Mouse (Mus musculus) hindbrain, embryonic 10.5 days (tissue): Measurements from ENCODE around the gene Scn8a. TPM values are rescaled to one million over a fixed set of nuclear protein-coding genes. Genes with fewer than 3 reads are reported as not detected.
A peak's percentile ranks its signal among the peaks of the same experiment; 100 is the strongest.

Experiments used
- DNase-seq: peaks from one replicate; pipeline ENCODE4 v3.0.0-alpha.2; 2017; ENCODE audit warnings: low spot score
- H3K27ac ChIP-seq: fragments of 300-500 bp; sonication (generic); 2 replicates; pipeline ENCODE4 v1.5.1; 2016; ENCODE audit warnings: mild to moderate bottlenecking, moderate library complexity
- H3K27me3 ChIP-seq: fragments of 300-500 bp; sonication (generic); 2 replicates; pipeline ENCODE4 v1.6.1; 2016; ENCODE audit warnings: mild to moderate bottlenecking; ENCODE audit not compliant: poor library complexity, insufficient read depth, severe bottlenecking
- H3K36me3 ChIP-seq: fragments of 300-500 bp; sonication (generic); 2 replicates; pipeline ENCODE4 v1.6.1; 2016; ENCODE audit warnings: mild to moderate bottlenecking, moderate library complexity
- H3K4me1 ChIP-seq: fragments of 300-500 bp; sonication (generic); replicated peaks from 2 replicates; pipeline ENCODE4 v1.6.1; 2016; ENCODE audit warnings: mild to moderate bottlenecking
- H3K4me3 ChIP-seq: fragments of 300-500 bp; sonication (generic); 2 replicates; pipeline ENCODE4 v1.5.1; 2016; ENCODE audit warnings: mild to moderate bottlenecking, moderate library complexity
- H3K9me3 ChIP-seq: fragments of 300-500 bp; sonication (generic); 2 replicates; pipeline ENCODE4 v1.6.1; 2016; ENCODE audit warnings: mild to moderate bottlenecking, moderate library complexity
- WGBS: fragments of 180-500 bp; shearing (Covaris S2); methylation state at CpG from one replicate; pipeline ENCODE4 v1.1.7; 2016; 5-methylcytosine and 5-hydroxymethylcytosine counted together
- polyA plus RNA-seq: library from polyadenylated mRNA; unstranded; fragments of >200 nt; fragmentation: Nextera tagmentation; extraction: Ambion mirVana; gene quantifications from 2 replicates; pipeline ENCODE4 v1.2.1, GENCODE M21; 2016

Gene Scn8a
- polyA plus RNA-seq, 1 experiment from 2014 or later, result 15.2 TPM

- Histone ChIP-seq H3K27ac (peak overlapping the region; percentile 89), H3K36me3 (peaks cover 30% of the 10 kb centered on the region), H3K4me1 (peaks cover 100% of the 10 kb centered on the region), H3K27me3 (no peaks in the 10 kb centered on the region), H3K9me3 (no peaks in the 10 kb centered on the region), H3K4me3 (peak overlapping the region; percentile 22)
- DNase-seq, result no peak
- WGBS, result 49% methylated on average over 9 of the region's 9 CpGs
Observed at GRCm38 (mm10) chr15:101069641-101070190, 200.1 kb downstream of the Scn8a start.

- H3K4me1 ChIP-seq, result peaks cover 100% of the 10 kb centered on the region
- H3K36me3 ChIP-seq, result peaks cover 30% of the 10 kb centered on the region
- H3K27ac ChIP-seq, result peak overlapping the region; percentile 89
- H3K4me3 ChIP-seq, result no peak overlapping the region
- 36% methylated on average over 5 of the region's 5 CpGs for WGBS
- H3K9me3 ChIP-seq, result no peaks in the 10 kb centered on the region
- no peak for DNase-seq
- no peaks in the 10 kb centered on the region for H3K27me3 ChIP-seq
Observed at GRCm38 (mm10) chr15:101070762-101071161, 201.1 kb downstream of the Scn8a start.

DNA sequence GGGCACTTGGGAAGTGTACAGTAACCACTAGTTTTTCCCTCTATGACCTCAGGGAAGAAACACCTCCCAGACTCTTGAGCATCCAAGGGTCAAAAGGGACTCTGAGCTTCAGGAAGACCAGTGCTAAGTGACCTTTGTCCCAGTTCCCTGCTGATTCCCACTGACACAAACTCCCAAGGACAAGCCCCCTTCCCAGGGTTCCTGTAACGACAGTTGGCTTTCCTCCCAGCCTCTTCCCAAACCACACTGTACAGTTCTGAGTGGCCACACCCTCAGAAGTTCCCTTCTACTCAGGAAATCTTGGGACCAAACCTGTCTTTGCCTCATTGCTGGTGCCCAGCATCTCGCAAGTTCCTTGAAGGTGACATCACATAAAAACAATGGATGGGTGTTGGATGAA is 203.1 kb downstream of the Scn8a start:
- Histone ChIP-seq H3K4me1 (peaks cover 96% of the 10 kb centered on the region), H3K9me3 (no peaks in the 10 kb centered on the region), H3K27ac (no peak overlapping the region), H3K4me3 (no peak overlapping the region), H3K36me3 (peaks cover 28% of the 10 kb centered on the region), H3K27me3 (no peaks in the 10 kb centered on the region)
- 52% methylated on average over 2 of the region's 2 CpGs for WGBS
- no peak for DNase-seq

DNA sequence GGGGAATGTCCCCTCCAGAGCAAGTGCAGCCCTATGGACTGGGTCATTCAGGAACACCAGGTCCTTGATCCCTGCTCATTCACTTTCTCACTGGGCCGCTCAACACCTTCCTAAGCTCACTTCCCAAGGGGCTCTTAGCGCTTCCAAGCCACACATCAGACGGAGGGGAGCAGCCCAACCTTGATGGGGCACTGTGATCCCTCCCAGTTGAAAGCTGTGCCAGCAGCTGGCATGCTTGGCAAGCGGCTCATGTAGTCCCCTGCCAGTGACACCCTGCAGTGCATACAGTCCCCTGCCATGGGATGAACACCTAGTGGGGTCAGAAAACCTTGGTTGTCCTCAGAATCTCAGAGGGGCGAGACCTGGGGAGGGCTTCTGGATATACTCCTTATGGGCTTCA is 204.4 kb downstream of the Scn8a start:
- DNase-seq, result no peak
- H3K27me3 ChIP-seq, result no peaks in the 10 kb centered on the region
- WGBS, result 83% methylated on average over 5 of the region's 5 CpGs
- peaks cover 90% of the 10 kb centered on the region for H3K4me1 ChIP-seq
- no peaks in the 10 kb centered on the region for H3K9me3 ChIP-seq
- H3K4me3 ChIP-seq, result peak overlapping the region; percentile 5; the same call in 1 of the 2 replicates
- peaks cover 23% of the 10 kb centered on the region for H3K36me3 ChIP-seq
- H3K27ac ChIP-seq, result peak overlapping the region; percentile 54; the same call in 1 of the 2 replicates

DNA sequence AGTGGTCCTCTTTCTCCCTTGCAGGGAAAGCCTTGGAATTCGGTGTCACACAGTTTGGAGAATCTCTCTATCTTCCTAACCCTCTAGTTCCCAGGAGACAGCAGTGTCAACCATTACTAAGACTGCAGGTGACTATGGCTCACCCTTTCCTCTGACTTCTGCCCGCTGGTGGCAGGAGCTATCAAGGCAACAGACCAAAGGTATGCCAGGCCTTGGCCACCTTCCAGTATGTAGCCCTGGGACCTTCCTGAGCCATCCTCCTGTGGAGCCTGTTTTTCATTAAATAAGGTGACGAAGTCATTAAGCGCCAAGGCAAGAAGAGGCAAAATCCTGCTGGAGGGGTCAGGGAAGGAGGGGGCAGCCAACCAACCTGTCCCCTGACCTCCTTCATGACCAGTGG is 205.5 kb downstream of the Scn8a start:
- no peak for DNase-seq
- Histone ChIP-seq H3K27me3 (no peaks in the 10 kb centered on the region), H3K36me3 (peaks cover 23% of the 10 kb centered on the region), H3K9me3 (no peaks in the 10 kb centered on the region), H3K27ac (peak overlapping the region; percentile 97), H3K4me1 (peaks cover 90% of the 10 kb centered on the region), H3K4me3 (peak overlapping the region; percentile 95)
- WGBS, result 61% methylated on average over 4 of the region's 4 CpGs

DNA sequence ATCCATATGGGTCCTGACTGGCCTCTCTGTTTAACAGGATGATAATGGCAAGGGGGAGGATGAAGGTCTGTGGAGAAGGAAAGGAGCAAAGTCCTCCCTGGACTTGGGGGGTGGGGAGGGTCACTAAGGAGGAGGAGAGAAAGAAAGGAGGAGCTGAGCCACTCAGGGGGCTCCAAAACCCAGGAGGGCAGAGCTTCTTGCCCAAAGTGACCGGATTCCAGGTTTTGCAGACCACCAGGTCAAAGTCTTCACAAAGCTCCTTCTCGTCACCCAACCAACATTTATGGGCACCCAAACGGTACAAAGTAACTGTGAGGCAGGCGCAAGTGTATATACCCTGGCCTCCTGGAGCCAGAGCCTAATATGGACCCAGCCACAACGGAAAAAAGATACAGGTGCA is 206.0 kb downstream of the Scn8a start:
- 14% methylated on average over 5 of the region's 5 CpGs for WGBS
- no peaks in the 10 kb centered on the region for H3K27me3 ChIP-seq
- peaks cover 90% of the 10 kb centered on the region for H3K4me1 ChIP-seq
- H3K4me3 ChIP-seq, result peak overlapping the region; percentile 95
- peaks cover 23% of the 10 kb centered on the region for H3K36me3 ChIP-seq
- peak overlapping the region; percentile 97 for H3K27ac ChIP-seq
- no peak for DNase-seq
- H3K9me3 ChIP-seq, result no peaks in the 10 kb centered on the region

DNA sequence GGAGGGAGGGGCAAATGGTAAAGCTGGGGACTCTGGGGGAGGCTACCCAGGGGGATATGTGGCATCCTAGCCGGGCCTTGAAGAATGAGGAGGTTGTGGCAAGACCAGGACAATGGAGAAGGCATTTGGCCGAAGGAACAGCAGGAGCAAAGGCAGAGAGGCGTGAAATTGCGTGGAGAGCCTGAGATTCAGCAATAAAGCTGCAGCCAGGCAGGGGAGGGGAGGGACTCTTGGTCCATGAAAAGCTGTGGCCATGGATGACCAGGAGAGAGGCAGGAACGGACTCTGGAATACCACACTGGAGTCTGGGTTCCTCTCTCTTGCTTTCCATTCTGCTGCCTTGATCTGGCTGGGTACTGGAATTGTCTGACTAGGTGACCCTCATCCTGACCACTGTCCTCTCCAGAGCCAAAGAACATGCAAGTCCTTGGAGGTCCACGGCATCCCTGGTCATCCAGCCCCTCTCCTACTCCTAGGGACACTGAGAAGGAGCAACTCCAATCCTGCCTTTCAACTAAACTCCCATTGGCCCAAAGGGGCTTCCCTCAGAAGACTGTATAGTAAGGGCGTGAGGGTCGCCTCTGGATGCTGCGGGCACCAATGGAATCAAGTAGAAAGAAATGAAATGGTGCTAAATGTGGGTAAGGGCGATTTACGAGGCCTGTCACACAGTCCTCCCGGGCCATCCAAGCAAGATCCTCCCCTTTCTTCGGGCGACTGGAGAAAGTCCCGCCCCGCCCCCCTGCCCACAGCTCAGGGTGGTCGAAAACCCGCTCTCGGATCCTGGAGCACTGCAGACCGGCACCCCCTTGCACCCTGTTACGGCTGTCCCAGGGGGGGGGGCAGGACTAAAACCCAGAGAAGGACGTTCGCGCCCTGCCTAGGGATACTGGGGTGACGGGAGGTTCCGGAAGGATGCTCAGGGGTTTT is 206.7 kb downstream of the Scn8a start:
- no peaks in the 10 kb centered on the region for H3K27me3 ChIP-seq
- WGBS, result 2% methylated on average over 26 of the region's 26 CpGs
- peak overlapping the region; percentile 97 for H3K27ac ChIP-seq
- peaks cover 90% of the 10 kb centered on the region for H3K4me1 ChIP-seq
- H3K4me3 ChIP-seq, result peak overlapping the region; percentile 95
- DNase-seq, result peak; percentile 77
- H3K36me3 ChIP-seq, result peaks cover 23% of the 10 kb centered on the region
- no peaks in the 10 kb centered on the region for H3K9me3 ChIP-seq

DNA sequence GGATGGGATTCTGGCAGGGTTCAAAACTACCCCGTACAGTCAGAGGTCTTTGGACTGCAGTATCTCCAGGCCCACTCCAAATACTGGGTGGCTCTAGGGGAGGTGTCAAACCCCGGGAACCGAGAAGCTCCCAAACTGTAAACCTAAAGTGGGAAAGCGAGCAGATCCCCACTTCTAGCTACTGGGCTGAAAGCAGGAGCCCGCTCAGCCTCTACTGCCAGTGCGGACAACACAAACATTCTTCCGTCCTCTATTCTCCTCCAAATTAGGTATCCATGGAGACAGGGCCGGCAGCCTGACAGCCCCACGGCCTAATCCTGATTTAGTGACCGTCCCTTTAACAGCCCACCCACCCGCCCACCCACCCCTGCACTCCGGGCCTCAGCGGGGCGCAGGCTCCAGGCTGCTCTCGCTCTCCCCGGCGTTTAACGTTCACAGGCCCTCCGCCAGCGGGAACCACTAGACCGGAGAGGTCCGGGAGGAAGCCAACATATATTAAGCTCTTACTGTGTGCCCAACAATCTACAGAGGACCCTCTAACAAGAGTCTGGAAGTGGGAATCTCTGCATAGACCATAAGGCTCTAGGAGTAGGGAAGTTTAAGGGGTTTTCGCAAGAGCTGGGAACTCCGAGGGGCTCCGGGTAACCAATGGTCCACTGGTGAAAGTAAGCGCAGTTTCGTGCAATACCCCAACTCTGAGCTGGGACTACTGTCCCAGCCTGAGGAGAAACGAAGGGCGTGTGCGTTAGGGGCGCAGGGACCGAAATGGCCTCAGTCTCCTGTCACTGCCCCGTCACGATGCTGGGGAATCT is 207.5 kb downstream of the Scn8a start:
- Histone ChIP-seq H3K27ac (peak overlapping the region; percentile 97), H3K4me3 (peak overlapping the region; percentile 95), H3K9me3 (no peaks in the 10 kb centered on the region), H3K36me3 (peaks cover 23% of the 10 kb centered on the region), H3K27me3 (no peaks in the 10 kb centered on the region), H3K4me1 (peaks cover 90% of the 10 kb centered on the region)
- DNase-seq, result peak; percentile 74
- WGBS, result under 1% methylated on average over 34 of the region's 34 CpGs

GRCm38 (mm10) chr15:101077813-101078730 is 208.4 kb downstream of the Scn8a start, which contains the start of gene Fignl2:
Gene Fignl2 (minus strand): TSS chr15:101078567.
- peaks cover 17% of the 10 kb centered on the region for H3K36me3 ChIP-seq
- H3K9me3 ChIP-seq, result no peaks in the 10 kb centered on the region
- no peaks in the 10 kb centered on the region; the same call in 1 of the 2 replicates for H3K27me3 ChIP-seq
- under 1% methylated on average over 96 of the region's 96 CpGs for WGBS
- H3K4me1 ChIP-seq, result peaks cover 87% of the 10 kb centered on the region
- peak; percentile 84 for DNase-seq
- peak within 1 kb of the TSS; percentile 97 for H3K27ac ChIP-seq
- peak within 1 kb of the TSS; percentile 95 for H3K4me3 ChIP-seq

DNA sequence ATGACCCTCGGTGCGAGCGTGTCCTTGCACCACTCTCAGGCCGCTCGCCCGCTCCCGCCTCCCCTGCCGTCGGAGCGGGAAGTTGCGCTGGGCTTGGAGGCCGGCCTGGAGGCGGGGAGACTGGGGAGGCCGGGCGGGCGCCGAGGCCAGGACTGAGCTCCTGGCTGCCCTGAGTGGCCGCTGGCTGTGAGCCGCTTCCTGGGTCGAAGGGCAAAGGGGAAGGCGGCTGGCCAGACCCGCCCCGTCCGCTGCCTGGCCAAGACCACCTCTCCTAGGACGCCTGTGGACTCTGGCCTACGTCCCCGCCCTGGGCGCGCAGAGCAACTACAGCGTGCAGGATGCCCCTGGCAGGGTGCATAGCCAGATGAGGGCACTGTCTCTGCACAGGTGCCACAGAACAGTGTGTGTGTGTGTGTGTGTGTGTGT is 209.1 kb downstream of the Scn8a start:
- peak overlapping the region; percentile 95 for H3K4me3 ChIP-seq
- under 1% methylated on average over 30 of the region's 30 CpGs for WGBS
- H3K4me1 ChIP-seq, result peaks cover 80% of the 10 kb centered on the region

GRCm38 (mm10) chr15:101080031-101080520 is 210.4 kb downstream of the Scn8a start:
- no peaks in the 10 kb centered on the region; the same call in 1 of the 2 replicates for H3K27me3 ChIP-seq
- H3K4me3 ChIP-seq, result no peak overlapping the region
- no peak for DNase-seq
- no peaks in the 10 kb centered on the region for H3K36me3 ChIP-seq
- 79% methylated on average over 9 of the region's 9 CpGs for WGBS
- H3K27ac ChIP-seq, result peak overlapping the region; percentile 69
- H3K4me1 ChIP-seq, result peaks cover 75% of the 10 kb centered on the region
- H3K9me3 ChIP-seq, result no peaks in the 10 kb centered on the region

More for the DNA sequence above, 209.1 kb downstream of the Scn8a start:
- Histone ChIP-seq H3K27me3 (no peaks in the 10 kb centered on the region; the same call in 1 of the 2 replicates), H3K27ac (peak overlapping the region; percentile 97), H3K9me3 (no peaks in the 10 kb centered on the region), H3K36me3 (peaks cover 10% of the 10 kb centered on the region)
- peak; percentile 89 for DNase-seq
